Mouse (Mus musculus) liver, adult 2 months (tissue): ENCODE measurements around the gene Rnase13. TPM values are rescaled to one million over a fixed set of nuclear protein-coding genes. Genes with fewer than 3 reads are reported as not detected.

ENCODE experiments used
- DNase-seq: peaks from one replicate; pipeline ENCODE4 v3.0.0-alpha.2; 2011; ENCODE audit warnings: low read depth, low spot score; ENCODE audit errors: extremely low read depth
- H3K27ac ChIP-seq: fragments of 200-500 bp; replicated peaks from 2 replicates; pipeline ENCODE4 v1.5.1; 2012; ENCODE audit warnings: low read depth, mild to moderate bottlenecking, control low read depth, inconsistent platforms, low read length; ENCODE audit not compliant: insufficient read depth
- H3K27me3 ChIP-seq: fragments of 200-500 bp; 2 replicates; pipeline ENCODE4 v1.6.1; 2012; ENCODE audit warnings: mild to moderate bottlenecking, moderate library complexity, low read length, inconsistent platforms; ENCODE audit not compliant: control insufficient read depth, insufficient read depth
- H3K36me3 ChIP-seq: fragments of 200-500 bp; 2 replicates; pipeline ENCODE4 v1.6.1; 2012; ENCODE audit warnings: low read length, inconsistent platforms; ENCODE audit not compliant: control insufficient read depth, insufficient read depth
- H3K4me1 ChIP-seq: fragments of 200-500 bp; 2 replicates; pipeline ENCODE4 v1.6.1; 2011; ENCODE audit warnings: low read length; ENCODE audit not compliant: control insufficient read depth, insufficient read depth
- H3K4me3 ChIP-seq: fragments of 200-500 bp; 2 replicates; pipeline ENCODE4 v1.5.1; 2011; ENCODE audit warnings: low read depth, mild to moderate bottlenecking, control low read depth, low read length, moderate library complexity; ENCODE audit not compliant: insufficient read depth
- H3K79me2 ChIP-seq: fragments of 200-500 bp; 2 replicates; pipeline ENCODE4 v1.6.1; 2012; ENCODE audit warnings: inconsistent platforms, mild to moderate bottlenecking, low read length, moderate library complexity; ENCODE audit not compliant: control insufficient read depth, insufficient read depth
- H3K9ac ChIP-seq: fragments of 200-500 bp; 2 replicates; pipeline ENCODE4 v1.6.1; 2012; ENCODE audit warnings: low read depth, mild to moderate bottlenecking, control low read depth, inconsistent platforms, low read length
- CTCF ChIP-seq: fragments of 200-500 bp; IDR thresholded peaks from 2 replicates; pipeline ENCODE4 v1.5.1; 2011; ENCODE audit warnings: low read depth, low read length, control low read depth
- POLR2A ChIP-seq: fragments of 200-500 bp; IDR thresholded peaks from 2 replicates; pipeline ENCODE4 v1.6.1; 2011; ENCODE audit warnings: low read length, control low read depth; ENCODE audit not compliant: insufficient read depth; ENCODE audit errors: extremely low read depth
- WGBS: fragments of 180-500 bp; shearing (Covaris S2); methylation state at CpG from one replicate; pipeline ENCODE4 v1.1.7; 2018; 5-methylcytosine and 5-hydroxymethylcytosine counted together
- polyA plus RNA-seq: library from polyadenylated mRNA; depleted of rRNA; stranded (reverse); fragments of >200 nt; gene quantifications from 2 replicates; pipeline ENCODE4 v1.2.3, GENCODE M21; 2012
- total RNA-seq: library from RNA; depleted of rRNA; stranded (reverse); fragments of >200 nt; gene quantifications from 2 replicates; pipeline ENCODE4 v1.2.3, GENCODE M21; 2014

Gene Rnase13
- total and polyA plus RNA-seq, 2 experiments = 0.24 TPM; not detected in 1

DNA sequence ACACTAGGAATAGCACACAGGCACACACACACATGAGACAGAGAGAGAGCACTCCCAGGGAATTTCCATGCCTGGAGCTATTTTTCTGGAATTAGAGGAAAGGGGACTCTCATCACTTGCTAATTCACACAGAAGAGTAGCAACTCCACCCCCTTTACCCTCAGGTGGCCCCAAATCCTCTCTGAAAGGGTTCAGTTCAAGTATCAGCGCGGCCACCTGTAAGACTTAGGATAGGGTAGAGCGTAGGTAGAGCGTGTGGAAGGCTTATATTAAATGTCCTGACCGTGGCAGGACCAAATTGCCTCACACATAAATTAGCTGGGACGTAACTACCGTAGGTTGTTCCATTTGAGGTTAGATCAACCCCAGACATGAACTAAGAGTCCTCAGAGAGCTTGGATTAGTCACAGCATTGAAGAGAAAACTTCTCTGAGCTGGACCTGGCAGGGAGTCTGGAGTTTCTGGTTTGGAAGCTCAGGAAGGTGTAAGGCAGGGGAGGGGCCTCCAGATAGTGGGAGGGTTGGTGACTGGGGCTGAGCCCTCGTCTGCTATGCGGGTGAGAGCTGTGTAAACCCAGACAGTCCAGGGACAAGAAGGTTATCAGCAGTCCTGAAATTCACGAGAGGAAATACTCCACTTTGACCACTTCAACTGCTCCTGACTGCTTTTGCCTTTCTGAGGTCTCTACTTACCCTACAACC is 29.3 kb downstream of the Rnase13 start:
- H3K27me3 ChIP-seq = no peaks in the 10 kb centered on the region
- 76% methylated on average over 10 of the region's 10 CpGs for WGBS
- no peak overlapping the region for H3K9ac ChIP-seq
- peaks cover 32% of the 10 kb centered on the region for H3K36me3 ChIP-seq
- DNase-seq = no peak
- H3K27ac ChIP-seq = no peak overlapping the region
- no peaks in the 10 kb centered on the region for H3K79me2 ChIP-seq
- 0 out of 2 replicates have a peak, but pooled peaks cover 2% of the 10 kb centered on the region for H3K4me1 ChIP-seq
- TF ChIP-seq POLR2A (no peak), CTCF (no peak)
- H3K4me3 ChIP-seq = no peak overlapping the region

GRCm38 (mm10) chr14:51892191-51892939 is 30.2 kb downstream of the Rnase13 start, which contains the start of gene Slc39a2:
Slc39a2 (plus strand) TSS chr14:51892889.
- Histone ChIP-seq H3K4me1 (0 out of 2 replicates have a peak, but pooled peaks cover 1% of the 10 kb centered on the region), H3K27ac (no peak within 1 kb of the TSS), H3K9ac (no peak within 1 kb of the TSS), H3K27me3 (no peaks in the 10 kb centered on the region), H3K4me3 (no peak within 1 kb of the TSS), H3K79me2 (no peaks in the 10 kb centered on the region), H3K36me3 (peaks cover 36% of the 10 kb centered on the region)
- DNase-seq = no peak
- TF ChIP-seq POLR2A (no peak), CTCF (no peak)
- 86% methylated on average over 9 of the region's 9 CpGs for WGBS

DNA sequence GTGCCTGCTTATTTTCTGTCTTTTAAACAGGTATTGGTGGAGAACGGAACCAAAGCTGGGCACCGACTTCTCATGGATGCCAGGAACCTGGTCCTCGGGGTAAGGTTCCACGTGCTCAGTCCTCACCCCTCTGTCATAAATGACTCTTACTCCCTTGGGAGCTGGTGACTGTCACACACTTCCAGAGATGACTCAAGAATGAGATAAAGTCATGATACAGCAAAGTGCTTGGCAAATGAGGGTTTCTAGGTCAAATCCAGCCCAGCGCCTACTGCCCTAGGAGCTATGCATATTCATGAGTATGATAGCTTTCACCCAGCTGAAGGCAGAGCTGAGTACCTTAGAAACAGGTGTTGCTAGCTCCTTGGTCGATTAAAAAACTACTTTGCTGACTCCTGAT is 32.7 kb downstream of the Rnase13 start:
- TF ChIP-seq CTCF (no peak), POLR2A (no peak)
- H3K36me3 ChIP-seq = peaks cover 43% of the 10 kb centered on the region
- DNase-seq = no peak
- no peak overlapping the region for H3K27ac ChIP-seq
- no peaks in the 10 kb centered on the region for H3K27me3 ChIP-seq
- WGBS = 92% methylated on average over 6 of the region's 6 CpGs
- no peak overlapping the region for H3K9ac ChIP-seq
- H3K79me2 ChIP-seq = no peaks in the 10 kb centered on the region
- peaks cover 2% of the 10 kb centered on the region; the same call in 1 of the 2 replicates for H3K4me1 ChIP-seq
- H3K4me3 ChIP-seq = no peak overlapping the region

- Histone ChIP-seq H3K4me1 (peaks cover 4% of the 10 kb centered on the region; the same call in 1 of the 2 replicates), H3K27me3 (no peaks in the 10 kb centered on the region), H3K79me2 (no peaks in the 10 kb centered on the region), H3K4me3 (no peak overlapping the region), H3K36me3 (peaks cover 34% of the 10 kb centered on the region), H3K9ac (no peak overlapping the region), H3K27ac (no peak overlapping the region)
- no peak for TF ChIP-seq CTCF
- TF ChIP-seq POLR2A = no peak
- no peak for DNase-seq
- WGBS = 78% methylated on average over 6 of the region's 6 CpGs
These were observed 36.5 kb downstream of the Rnase13 start for GRCm38 (mm10) chr14:51886051-51886450.

DNA sequence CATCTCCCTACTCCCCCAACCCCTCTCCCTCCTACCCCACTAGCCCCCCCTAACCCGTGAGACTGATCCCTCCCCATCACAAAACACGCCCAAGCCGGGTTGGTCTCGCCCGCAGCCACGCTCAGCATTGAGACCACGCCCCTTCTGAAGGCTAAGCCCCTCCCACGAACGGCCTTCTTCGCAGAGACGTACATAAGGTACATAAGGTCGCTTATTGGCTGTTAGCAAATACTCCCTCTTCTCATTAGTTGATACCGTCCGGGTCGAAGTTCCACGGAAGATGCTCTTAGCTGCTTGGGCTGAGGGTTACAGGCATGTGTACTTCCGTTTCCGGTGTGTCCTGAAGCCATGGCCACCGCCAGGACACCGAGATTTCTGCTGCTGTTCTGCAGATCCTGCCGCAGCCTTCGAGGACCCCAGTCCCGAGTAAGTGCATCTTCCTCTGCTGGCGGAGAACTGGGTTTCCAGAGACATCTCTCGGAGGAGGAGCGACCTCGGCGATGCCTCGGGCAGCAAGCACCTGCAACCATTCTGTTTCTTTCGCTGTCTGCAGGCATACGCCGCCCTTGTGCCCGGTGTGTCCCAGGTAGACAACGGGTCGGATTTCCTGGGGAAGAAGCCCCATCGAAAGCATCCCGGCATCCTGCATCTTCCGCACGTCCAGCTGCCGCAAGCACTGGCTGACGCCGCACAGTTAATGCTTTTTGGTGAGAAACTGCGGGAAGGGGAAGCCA is 37.8 kb downstream of the Rnase13 start, which contains the start of gene Mettl17:
Gene Mettl17, plus strand, starts transcription at position 245 of the 734 bp plus-strand sequence.
- H3K27me3 ChIP-seq = no peaks in the 10 kb centered on the region
- H3K27ac ChIP-seq = peak within 1 kb of the TSS; percentile 40
- peak; percentile 99 for DNase-seq
- H3K9ac ChIP-seq = peak within 1 kb of the TSS; percentile 73
- 0 out of 2 replicates have a peak, but pooled peaks have one; percentile 51 for TF ChIP-seq POLR2A
- TF ChIP-seq CTCF = peak; percentile 20; the same call in 1 of the 2 replicates
- peak within 1 kb of the TSS; percentile 86 for H3K4me3 ChIP-seq
- H3K79me2 ChIP-seq = no peaks in the 10 kb centered on the region
- H3K4me1 ChIP-seq = peaks cover 4% of the 10 kb centered on the region; the same call in 1 of the 2 replicates
- under 1% methylated on average over 43 of the region's 43 CpGs for WGBS
- peaks cover 22% of the 10 kb centered on the region for H3K36me3 ChIP-seq
